Mouse (Mus musculus) frontal cortex, postnatal 14 days (tissue): ENCODE measurements around the gene Degs1.
"Not testable (repeated sequence)": the region's sequence is repeated elsewhere in the genome, so short reads cannot be mapped to it uniquely, and the experiment has no call there.

Source experiments
- DNase-seq, 2 experiments: peaks; one replicate each; pipeline ENCODE4 v3.0.0; 2022; ENCODE audit warnings: low spot score in 2 of 2

Degs1 gene

GRCm38 (mm10) chr1:182282091-182283075 lies at the start of gene Degs1:
Degs1 (minus strand) TSS chr1:182282804.
- peak; percentile 83 to 92 for DNase-seq

- DNase-seq, result no peak
These were observed 43.3 kb upstream of the Degs1 start for GRCm38 (mm10) chr1:182325919-182326318.

- DNase-seq, result no peak
These were observed 41.9 kb upstream of the Degs1 start for GRCm38 (mm10) chr1:182324552-182324951.

GRCm38 (mm10) chr1:182323139-182323538 lies 40.5 kb upstream of the Degs1 start:
- no peak for DNase-seq

- no peak for DNase-seq
These were observed 31.6 kb upstream of the Degs1 start for GRCm38 (mm10) chr1:182314201-182314600.

- no peak for DNase-seq
These were observed 30.6 kb upstream of the Degs1 start for GRCm38 (mm10) chr1:182313181-182313580.

- no peak for DNase-seq
These were observed 28.8 kb upstream of the Degs1 start for GRCm38 (mm10) chr1:182311376-182311775.

- DNase-seq, result no peak
These were observed 27.7 kb upstream of the Degs1 start for GRCm38 (mm10) chr1:182310316-182310715.

- DNase-seq, result no peak
These were observed 26.8 kb upstream of the Degs1 start for GRCm38 (mm10) chr1:182309403-182309802.

- DNase-seq, result no peak
These were observed 20.3 kb upstream of the Degs1 start for GRCm38 (mm10) chr1:182302916-182303315.

GRCm38 (mm10) chr1:182302176-182302870 lies 19.7 kb upstream of the Degs1 start:
- DNase-seq, result no peak

- no peak for DNase-seq
These were observed 15.2 kb upstream of the Degs1 start for GRCm38 (mm10) chr1:182297821-182298220.

GRCm38 (mm10) chr1:182297246-182297645 lies 14.6 kb upstream of the Degs1 start:
- DNase-seq, result no peak

- DNase-seq, result no peak
These were observed 14.2 kb upstream of the Degs1 start for GRCm38 (mm10) chr1:182296816-182297215.

- DNase-seq, result no peak
These were observed 13.5 kb upstream of the Degs1 start for GRCm38 (mm10) chr1:182296141-182296540.

- DNase-seq, result no peak
These were observed 9.7 kb upstream of the Degs1 start for GRCm38 (mm10) chr1:182292291-182292690.

GRCm38 (mm10) chr1:182290741-182291140 lies 8.1 kb upstream of the Degs1 start:
- DNase-seq, result not testable (repeated sequence)

GRCm38 (mm10) chr1:182289781-182290180 lies 7.2 kb upstream of the Degs1 start:
- DNase-seq, result no peak

- no peak for DNase-seq
These were observed 6.0 kb upstream of the Degs1 start for GRCm38 (mm10) chr1:182288601-182289000.

- DNase-seq, result no peak
These were observed 5.2 kb upstream of the Degs1 start for GRCm38 (mm10) chr1:182287781-182288180.

GRCm38 (mm10) chr1:182284795-182285194 lies 2.2 kb upstream of the Degs1 start:
- no peak for DNase-seq

GRCm38 (mm10) chr1:182283231-182283630 lies 627 bp upstream of the Degs1 start:
- DNase-seq, result no peak

GRCm38 (mm10) chr1:182281251-182281711 lies 1.3 kb downstream of the Degs1 start:
- no peak for DNase-seq
